Mouse (Mus musculus) monocyte, adult 2 months (primary cell): ENCODE data around the gene Pnpo.

ENCODE experiments used
- DNase-seq, 2 experiments: peaks; one replicate each; pipeline ENCODE4 v3.0.0; 2022; ENCODE audit warnings: low spot score in 2 of 2, low read depth in 1 of 2

Pnpo gene

DNA sequence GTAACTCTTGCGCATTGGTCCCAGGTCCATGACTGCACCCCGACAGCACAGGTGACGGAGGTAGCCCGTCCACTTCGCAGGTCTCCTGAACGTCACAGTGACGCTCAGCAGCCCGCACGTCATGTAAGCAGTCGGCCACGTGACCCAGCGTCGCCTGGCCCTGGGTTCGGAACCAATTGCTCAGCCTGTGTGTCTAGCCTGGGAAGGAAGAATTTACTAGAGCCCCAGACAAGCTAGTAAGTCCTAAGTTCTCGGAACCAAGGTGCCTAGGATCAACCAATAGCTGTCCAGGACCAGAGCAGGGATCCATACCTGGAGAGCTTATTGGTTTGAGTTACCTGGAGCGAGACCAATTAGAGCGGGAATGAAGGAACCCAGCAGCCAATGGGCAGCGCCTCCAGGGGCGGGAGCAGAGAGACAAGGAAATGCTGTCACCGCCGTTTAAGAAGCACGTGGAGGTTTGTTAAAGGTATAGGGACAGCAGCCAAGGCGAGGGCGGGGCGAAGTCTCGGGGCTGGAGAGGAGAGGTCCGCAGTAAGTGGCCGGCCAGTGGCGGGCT, at the start of gene Pnpo:
TSS of gene Pnpo (minus strand) at position 241 of the 559 bp plus-strand sequence.
- peak; percentile 71 to 83 for DNase-seq

DNA sequence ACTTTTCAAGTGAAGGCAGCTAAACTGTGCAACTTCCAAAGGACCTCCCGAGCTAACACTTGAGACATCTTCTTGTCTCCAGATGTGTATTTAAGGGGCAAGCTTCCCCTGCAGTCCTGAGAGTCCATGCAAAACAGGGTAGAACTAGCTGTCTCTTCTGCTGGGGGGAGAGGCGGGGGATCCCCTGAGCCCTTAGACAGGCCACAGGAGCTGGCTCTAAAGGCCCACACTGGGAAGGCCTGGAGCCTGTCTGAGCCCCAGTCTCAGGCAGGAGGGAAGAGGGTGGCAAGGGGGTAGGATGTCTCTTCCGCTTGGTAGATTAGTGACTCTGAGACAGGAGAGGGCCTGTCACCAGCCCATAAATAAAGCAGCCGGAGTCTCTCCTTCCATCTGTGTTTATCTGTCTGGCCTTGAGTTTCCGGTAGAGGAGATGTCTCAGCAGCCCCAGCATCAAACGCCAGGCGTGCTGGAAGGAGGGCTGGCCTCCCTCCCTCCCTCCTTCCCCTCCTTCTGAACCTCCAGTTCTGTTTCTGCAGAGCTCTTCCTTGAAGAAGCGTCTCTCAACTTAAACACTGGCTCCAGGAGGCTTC, 49.0 kb upstream of the Pnpo start:
- no peak for DNase-seq

DNA sequence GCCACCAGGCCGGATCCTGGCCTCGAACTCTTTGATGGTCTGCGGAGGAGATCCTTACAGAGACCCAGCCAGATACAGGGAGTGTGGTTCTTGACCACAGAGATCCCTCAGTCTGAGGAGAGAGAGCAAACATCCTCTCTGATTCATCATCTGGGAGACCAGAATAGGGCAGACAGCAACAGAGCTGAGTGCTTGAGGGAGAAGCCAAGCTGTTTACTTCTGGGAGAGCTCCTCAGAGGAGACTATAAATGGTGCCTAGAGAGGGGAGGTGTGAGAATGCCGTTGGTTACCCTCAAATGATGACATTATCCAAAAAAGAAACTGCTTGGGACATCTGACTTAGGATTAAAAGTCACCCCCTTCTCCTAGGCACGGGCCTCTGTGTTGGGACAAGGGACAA, 47.7 kb upstream of the Pnpo start:
- DNase-seq, result no peak

DNA sequence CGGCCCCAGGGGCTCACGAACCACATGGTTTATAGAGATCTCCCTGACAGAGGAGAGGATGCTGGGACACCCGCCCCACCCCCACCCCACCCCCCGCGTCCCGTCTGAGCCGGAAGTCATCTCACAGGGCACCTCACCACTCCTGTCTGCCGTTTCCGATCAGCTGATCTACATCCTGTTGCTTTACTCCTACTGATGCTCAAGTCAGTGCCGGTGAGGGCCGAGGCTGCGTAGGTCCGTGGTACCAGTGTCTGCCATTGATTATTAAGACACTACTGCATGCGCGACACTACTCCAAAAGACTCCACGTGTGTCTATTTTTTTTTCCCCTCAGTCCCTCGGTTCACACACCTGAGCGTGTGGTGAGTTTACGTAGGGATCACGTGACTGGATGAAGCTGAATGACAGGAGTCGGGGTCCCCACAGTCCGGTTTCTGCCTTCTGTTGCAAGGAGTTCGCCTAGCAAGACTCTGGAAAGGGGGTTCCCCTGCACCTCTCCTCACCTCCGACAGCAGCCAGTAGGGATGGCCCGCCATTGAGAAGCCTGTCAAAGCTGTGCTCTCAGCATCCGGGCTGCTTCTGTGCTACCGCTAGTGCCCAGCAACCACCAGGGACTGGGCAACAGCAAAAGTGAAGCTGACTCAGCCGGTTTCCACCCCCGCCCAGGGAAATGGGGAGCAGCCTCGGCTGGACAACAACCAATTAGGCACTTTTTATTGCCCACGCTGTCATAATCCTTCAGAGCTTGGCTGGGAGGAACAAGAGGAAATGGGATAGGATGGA, 44.3 kb upstream of the Pnpo start:
- peak in 1 of 2 experiments; percentile 23 for DNase-seq

DNA sequence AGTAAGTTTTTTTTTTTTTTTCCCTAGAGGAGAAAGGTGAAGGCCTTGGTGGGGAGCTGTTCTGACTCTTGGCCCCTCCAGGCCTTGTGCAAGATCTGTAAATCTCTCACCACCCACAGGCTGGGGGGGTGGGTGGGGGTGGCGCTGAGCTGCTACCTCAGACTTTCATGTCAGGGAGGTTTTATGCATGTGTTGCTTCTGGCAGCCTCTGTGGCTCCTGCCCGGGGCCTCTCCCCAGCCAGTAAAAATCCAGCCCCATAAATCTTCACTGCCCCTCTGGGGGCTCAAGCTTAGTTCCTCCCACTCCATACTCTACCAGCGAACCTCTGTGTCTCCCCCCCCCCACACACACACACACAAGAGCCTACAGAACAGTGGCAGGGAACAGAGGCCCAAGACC, 42.7 kb upstream of the Pnpo start:
- DNase-seq, result no peak

DNA sequence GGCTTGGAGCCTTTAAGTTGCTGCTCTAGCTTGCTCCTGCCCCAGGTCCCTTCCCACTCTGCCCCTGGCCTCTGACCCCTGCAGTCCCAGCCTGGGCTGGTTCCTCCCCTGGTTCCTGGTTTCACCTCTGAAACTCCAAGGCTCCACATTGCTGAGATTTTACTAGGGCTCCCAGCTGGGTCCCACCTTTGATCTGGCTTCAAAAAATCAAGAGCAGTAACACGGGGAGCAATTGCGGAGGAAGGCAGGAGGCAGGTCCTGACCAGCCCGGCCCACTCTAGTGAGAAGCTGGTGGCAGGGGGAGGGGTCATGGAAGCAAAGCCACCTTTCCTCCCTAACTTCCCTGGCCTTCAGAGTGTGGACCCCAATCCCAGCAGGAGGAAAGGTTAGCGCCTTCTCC, 41.1 kb upstream of the Pnpo start:
- DNase-seq, result no peak

DNA sequence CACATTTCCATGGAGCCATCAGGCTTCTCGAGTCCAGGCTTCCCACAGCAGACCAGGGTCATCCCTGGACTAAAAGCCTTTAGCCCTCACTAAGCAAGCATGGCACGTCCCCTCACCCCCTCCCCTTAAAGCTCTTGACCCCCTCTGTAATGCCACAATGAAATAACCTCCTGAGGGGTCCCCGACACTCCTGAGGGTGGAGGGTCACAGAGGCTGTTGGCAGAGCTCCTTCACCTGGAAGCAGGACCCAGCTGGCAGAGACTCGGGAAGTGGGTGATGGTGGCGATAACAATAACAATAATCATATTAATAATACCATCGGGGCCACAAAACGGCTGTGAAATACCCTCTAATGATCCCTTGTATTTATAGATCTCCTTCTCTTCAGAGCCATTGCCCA, 39.1 kb upstream of the Pnpo start, which contains the start of gene Sp2:
TSS of gene Sp2 (minus strand) at position 101 of the 400 bp plus-strand sequence.
- no peak for DNase-seq

DNA sequence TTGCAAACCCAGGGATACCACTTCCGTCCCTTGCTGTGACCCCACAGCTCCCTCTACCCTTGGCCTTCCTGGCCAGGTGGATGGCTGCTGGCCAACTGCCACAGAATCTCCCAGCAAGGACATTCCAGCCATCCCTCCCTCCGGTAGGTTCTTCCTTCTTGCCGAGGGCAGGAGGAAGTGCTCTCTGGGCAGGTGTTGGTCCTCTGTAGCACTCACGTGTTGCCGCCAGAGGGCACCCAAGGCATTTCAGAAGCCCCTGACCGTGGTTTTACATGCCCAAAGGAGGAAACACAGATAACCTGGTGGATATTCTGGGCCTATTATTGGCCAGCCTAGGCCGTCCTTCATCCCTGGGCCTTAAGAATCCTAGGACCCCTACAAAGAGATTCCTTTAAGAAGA, 38.6 kb upstream of the Pnpo start:
- DNase-seq, result peak; percentile 30 to 63

DNA sequence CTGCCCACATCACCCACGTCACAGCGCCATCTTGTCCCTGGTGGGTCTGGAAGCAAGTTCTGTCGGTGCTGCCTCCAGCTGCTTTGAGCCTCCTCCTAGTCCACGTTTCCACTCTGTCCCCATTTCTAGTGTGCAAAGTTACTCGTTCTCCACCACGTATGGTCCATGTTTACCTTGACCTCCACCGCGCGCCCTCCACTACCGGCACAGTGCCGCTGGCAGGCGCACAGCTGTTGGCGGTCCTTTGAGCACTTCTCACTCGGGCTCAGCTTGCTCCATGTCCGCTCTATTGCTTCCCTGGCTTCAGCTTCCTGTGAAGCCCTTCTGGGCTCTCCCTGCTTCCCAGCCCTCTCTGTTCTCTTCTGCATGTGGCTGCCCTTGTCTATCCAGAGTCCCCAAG, 37.7 kb upstream of the Pnpo start:
- no peak for DNase-seq

DNA sequence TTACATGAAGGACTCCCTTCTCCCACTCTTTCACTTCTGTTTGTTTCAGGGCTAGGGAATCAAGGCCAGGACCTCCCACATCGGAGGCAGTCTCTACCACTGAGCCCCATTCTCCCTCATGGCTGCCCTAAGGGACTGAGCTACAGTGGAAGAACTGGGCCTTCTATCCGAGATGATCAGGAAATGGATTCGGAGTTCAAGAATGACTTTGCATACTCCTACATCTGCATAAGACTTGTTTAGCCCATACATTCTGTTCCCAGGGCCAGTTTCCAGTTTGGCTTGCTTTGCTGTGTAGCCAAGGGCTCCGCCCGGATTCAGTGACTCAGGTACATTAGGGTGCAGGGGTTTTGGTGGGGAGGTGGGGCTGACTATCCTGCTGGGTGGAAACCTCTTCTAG, 36.2 kb upstream of the Pnpo start:
- no peak for DNase-seq

DNA sequence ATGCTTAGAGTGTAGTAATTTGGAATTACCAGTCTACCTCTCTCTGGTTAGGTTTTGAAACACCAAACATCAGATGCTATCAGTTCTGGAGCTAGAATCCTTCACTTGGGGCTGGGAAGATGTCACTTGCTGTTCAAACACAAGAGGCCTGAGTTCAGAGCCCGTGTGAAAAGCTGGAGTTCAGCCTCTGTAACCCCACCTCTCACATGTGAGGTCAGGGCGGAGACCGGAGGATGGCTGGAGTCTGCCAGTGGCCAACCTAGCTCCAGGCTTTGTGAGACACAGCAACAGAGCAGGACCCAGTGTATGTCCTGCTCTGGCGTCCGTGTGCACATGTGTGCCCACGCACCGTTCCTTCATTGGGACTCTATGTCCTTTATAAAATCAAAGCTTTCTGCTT, 35.5 kb upstream of the Pnpo start:
- DNase-seq, result no peak

DNA sequence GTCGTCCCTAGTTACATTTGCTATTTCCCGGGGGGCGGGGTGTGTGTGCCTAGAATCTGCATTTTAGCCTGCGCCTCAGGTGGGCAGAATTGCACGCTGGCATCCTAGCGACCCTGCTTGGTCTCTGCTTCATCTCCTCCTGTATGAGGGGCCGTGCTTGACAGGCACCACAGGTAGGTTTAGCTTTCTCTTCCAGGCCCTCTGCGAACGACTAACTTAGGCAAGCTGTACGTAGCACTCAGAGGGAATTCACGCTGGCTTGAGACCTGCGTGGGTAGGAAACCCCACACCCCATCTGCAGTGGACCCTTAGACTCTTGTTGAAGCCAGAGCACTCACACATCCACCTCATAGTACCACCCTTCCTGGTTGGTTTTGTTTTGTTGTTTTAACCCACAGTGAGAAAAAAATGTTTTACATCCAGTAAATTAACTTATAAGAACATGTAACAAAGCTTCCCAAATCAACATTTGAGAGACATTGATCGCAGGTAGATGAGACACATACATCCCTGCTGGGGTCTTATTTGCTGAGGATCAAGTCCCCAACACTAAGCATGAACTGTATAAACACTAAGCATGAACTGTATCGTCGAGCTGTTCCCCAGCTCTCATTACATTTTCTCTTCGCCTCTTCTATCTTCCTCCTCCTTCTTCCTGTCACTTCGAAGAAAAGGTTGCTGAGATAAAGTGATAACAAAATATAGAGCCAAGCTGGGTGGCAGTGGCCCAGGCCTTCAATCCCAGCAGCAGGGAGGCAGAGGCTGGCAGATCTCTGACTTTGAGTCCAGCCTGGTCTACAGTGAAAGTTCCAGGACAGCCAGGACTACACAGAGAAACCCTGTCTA, 34.8 kb upstream of the Pnpo start:
- no peak for DNase-seq

DNA sequence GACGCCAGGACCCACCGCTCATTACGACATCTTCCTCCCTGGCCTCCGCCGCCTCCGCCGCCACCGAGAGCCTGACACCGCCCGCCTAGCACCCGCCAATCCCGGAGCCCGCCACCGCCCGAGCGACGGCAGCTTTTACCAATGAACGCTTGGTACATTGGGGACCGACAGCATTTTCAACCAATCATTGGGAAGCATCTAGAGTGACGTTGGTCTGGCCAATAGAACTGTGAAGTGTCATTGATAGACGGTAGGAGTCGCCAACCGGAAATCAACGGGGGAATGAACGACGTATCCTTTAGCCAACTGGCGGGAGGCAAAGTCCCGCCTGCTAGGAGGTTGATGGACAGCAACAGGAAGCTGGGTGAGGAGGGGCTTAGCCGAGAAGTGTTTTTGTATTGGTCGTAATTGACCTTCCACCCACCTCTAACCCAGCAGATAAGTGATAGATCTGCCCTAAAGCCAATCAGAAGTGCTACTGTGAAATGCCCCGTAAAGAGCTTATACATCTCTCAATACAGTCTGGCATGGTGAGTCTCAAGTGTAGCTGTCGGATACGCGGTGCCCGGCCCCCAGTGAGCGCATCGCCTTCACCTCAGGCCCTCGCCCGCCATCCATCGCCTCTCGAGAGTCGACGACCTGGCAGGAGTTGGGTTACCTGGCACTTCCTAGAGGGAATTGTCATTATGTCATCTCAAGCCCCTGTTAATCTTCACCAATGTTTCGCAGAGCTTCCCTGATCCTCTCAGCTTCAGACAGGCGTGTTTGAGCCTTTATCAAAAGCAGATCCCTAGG, 34.0 kb upstream of the Pnpo start:
- DNase-seq, result peak; percentile 97 to 99

DNA sequence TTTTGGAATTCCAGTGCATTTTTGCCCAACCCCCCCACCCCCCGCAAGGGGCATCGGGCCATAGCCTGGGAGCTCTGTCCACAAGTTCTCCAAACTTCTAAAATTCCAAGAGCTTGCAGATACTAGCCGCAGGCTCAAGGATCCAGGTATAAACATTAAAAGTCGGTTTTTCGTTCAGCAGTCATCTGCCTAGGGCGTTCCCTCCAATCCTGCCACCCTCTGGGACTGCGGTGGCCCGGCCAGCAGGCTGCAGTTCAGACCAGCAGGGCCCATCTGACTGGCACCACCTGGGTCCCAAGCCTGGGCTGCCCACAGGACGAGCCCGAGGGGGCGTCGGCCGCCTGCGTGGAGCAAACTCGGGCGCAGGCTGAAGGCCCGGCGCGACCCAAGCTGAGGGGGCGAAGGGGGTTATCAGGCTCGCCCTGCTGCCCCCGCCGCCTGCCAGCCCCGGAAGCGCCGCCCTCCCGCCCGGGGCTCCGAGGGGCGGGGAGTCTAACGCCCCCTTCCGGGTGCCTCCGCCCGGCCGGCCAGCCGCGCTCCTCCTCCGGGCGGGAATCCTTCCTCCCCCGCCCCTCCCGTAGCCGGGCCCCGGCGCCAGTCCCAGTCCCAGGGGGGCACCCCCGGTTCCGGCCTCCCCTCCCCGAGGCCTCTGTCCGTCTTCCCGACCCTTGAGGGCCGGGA, 33.3 kb upstream of the Pnpo start:
- peak; percentile 22 to 73 for DNase-seq

DNA sequence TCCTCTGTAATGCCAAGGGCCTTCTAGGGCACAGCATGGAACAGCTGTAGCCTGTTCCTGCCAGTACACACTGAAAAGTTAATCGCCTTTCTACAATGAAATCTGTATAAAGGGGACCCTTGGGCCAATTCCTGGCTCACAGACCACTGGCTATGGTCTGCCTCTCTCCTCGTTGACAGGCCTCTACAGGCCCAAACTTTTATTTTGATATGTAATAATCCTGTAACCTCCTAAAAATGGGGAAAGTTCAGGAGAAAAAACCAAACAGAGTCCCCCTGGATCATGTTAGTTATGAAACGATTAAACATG, 32.5 kb upstream of the Pnpo start:
- no peak for DNase-seq

DNA sequence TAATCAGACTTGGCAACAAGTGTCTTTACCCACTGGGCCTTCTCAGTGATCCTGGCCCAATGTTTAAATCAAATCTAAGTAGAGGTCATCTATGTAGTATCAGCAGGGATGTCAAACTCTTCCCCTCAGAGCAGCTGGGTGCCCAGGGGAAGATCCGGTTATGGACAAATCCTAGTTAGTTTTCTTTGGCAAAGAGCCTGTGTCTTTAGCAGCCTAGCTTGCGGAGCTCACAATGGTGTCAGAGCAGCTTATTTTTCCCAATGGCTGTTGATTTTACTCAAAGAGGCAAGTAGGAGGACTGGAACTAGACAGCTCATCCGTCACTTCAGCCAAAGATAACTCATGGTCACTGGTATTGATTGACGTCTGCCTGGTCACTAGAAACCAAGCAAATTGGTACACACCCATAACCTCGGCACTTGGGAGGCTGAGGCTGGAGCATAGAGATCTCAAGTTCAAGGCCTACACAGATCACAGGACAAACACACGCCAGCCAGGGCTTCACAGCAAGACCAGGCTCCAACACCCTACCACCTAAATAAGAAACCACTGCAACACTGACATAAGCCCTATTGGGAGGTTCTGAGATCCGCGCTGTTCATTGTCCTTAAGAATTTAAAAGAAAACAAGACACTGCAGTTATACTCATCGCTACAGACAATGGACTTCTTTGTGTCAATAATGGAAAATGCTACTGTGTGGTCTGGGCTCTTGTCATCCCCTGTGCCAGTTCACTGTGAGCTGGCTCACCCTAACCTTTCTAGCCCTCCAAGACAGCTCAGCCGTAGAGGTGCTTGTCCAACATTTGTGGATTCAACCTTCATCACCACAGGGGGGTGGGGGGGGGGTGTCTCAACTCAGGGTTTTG, 32.0 kb upstream of the Pnpo start:
- no peak for DNase-seq

DNA sequence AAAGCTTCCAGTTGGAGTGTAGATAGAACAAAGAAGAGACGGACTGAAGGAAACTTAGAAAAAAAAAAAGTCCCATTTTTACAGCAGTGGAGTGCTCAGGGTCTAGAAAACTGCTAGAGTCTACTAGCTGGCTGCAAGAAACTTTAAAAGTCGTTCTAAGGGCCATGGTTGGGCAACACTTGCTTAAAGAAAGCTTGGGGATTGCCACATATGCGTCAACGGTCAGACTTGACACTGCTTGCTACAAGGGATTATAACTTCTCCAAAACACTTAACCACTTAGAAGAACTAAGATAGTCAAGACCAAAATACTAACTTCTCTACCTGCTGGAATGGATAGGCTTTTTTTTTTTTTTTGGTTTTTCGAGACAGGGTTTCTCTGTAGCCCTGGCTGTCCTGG, 31.0 kb upstream of the Pnpo start:
- peak; percentile 53 to 54 for DNase-seq

DNA sequence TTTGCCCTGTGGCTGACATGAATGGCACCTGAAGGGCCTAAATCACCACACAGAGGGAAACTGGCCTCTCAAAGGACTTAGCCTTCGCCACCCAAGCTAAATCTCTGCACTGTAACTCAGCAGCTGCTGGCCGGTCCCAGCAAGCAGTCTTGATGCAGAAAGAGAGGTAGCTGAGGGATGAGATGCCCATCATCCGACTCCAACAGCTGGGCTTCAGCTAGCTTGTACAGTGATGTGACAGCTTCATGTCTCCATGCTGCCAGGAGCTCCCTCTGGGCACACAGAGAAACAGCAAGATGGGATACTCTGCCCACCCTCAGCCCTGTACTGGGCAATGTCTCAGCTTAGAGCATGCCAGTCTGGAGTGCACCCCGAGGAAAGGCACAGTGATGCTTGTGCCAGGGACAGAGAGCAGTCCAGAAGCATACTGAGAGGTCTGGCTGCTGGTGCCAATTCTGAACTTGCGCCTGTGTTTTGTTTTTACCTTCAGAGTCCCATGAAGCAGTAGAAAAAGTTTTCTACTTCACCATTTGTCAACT, 29.7 kb upstream of the Pnpo start:
- no peak for DNase-seq

DNA sequence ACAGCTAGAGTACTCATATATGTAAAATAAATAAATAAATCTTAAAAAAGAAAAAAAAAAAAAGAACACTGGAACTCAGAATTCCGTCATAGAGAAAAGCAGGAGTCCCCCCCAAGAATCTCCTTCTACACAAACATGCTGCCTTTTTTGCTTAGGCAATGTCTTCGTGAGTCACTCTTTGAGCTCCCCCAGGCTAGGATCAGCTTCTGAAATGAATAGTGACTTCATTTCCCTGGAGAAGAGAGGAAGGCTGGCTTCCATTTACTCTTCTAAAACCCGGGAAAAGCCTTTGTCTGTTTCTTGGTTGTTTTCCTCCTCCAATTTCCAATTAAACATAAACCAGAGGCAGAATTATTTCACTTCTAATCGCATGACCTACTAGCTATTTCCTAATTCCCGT, 29.1 kb upstream of the Pnpo start:
- DNase-seq, result no peak
